Mouse (Mus musculus) liver, embryonic 13.5 days (tissue): Measurements from ENCODE around the gene Abcg5. TPM values are rescaled to one million over a fixed set of nuclear protein-coding genes. Genes with fewer than 3 reads are reported as not detected.
A peak's percentile ranks its signal among the peaks of the same experiment; 100 is the strongest.

ENCODE experiments used
- ATAC-seq: fragments of 200-750 bp; cut with Nextera tagmentation; 2 replicates; pipeline ENCODE4 v1.8.0; 2017; ENCODE audit warnings: low read depth, mild to moderate bottlenecking, moderate number of reproducible peaks, moderate library complexity
- DNase-seq: peaks from one replicate; pipeline ENCODE4 v3.0.0; 2022
- H3K27ac ChIP-seq: fragments of 300-500 bp; sonication (generic); 2 replicates; pipeline ENCODE4 v1.5.1; 2015; ENCODE audit warnings: moderate library complexity, mild to moderate bottlenecking, inconsistent platforms
- H3K27me3 ChIP-seq: fragments of 300-500 bp; sonication (generic); 2 replicates; pipeline ENCODE4 v1.6.1; 2015; ENCODE audit warnings: mild to moderate bottlenecking, inconsistent platforms
- H3K36me3 ChIP-seq: fragments of 300-500 bp; sonication (generic); 2 replicates; pipeline ENCODE4 v1.6.1; 2015; ENCODE audit warnings: mild to moderate bottlenecking, inconsistent platforms
- H3K4me1 ChIP-seq: fragments of 300-500 bp; sonication (generic); replicated peaks from 2 replicates; pipeline ENCODE4 v1.6.1; 2015; ENCODE audit warnings: inconsistent platforms
- H3K4me2 ChIP-seq: fragments of 300-500 bp; sonication (generic); 2 replicates; pipeline ENCODE4 v1.6.1; 2015; ENCODE audit warnings: inconsistent platforms, mild to moderate bottlenecking, moderate library complexity
- H3K4me3 ChIP-seq: fragments of 300-500 bp; sonication (generic); replicated peaks from 2 replicates; pipeline ENCODE4 v1.5.1; 2015; ENCODE audit warnings: mild to moderate bottlenecking, inconsistent platforms
- H3K9ac ChIP-seq: fragments of 300-500 bp; sonication (generic); 2 replicates; pipeline ENCODE4 v1.6.1; 2015; ENCODE audit warnings: mild to moderate bottlenecking, inconsistent platforms
- H3K9me3 ChIP-seq: fragments of 300-500 bp; sonication (generic); replicated peaks from 2 replicates; pipeline ENCODE4 v1.6.1; 2016; ENCODE audit warnings: inconsistent platforms
- WGBS: fragments of 180-500 bp; shearing (Covaris S2); methylation state at CpG from one replicate; pipeline ENCODE4 v1.1.7; 2015; ENCODE audit not compliant: insufficient replicate concordance; 5-methylcytosine and 5-hydroxymethylcytosine counted together
- polyA plus RNA-seq: library from polyadenylated mRNA; unstranded; fragments of >200 nt; fragmentation: Nextera tagmentation; extraction: Ambion mirVana; gene quantifications from 2 replicates; pipeline ENCODE4 v1.2.1, GENCODE M21; 2015

The Abcg5 gene
- polyA plus RNA-seq, 1 experiment from 2014 or later: 0.23 TPM

- Histone ChIP-seq H3K27ac (no peak overlapping the region), H3K4me1 (peaks cover 3% of the 10 kb centered on the region; the same call in 1 of the 2 replicates), H3K36me3 (peaks cover 61% of the 10 kb centered on the region), H3K4me2 (no peak overlapping the region), H3K9ac (no peak overlapping the region), H3K27me3 (no peaks in the 10 kb centered on the region), H3K9me3 (no peaks in the 10 kb centered on the region), H3K4me3 (no peak overlapping the region)
- 86% methylated on average over 18 of the region's 18 CpGs for WGBS
- DNase-seq: no peak
- no peak for ATAC-seq
These were observed 30.9 kb upstream of the Abcg5 start for GRCm38 (mm10) chr17:84713563-84714164.

- WGBS: 80% methylated on average over 17 of the region's 17 CpGs
- H3K4me3 ChIP-seq: no peak overlapping the region
- DNase-seq (no peak), ATAC-seq (no peak)
- H3K27ac ChIP-seq: no peak overlapping the region
- H3K4me2 ChIP-seq: no peak overlapping the region
- no peaks in the 10 kb centered on the region for H3K27me3 ChIP-seq
- H3K9me3 ChIP-seq: no peaks in the 10 kb centered on the region
- H3K36me3 ChIP-seq: peaks cover 75% of the 10 kb centered on the region
- H3K4me1 ChIP-seq: 0 out of 2 replicates have a peak, but pooled peaks cover 3% of the 10 kb centered on the region
- no peak overlapping the region for H3K9ac ChIP-seq
These were observed 26.6 kb upstream of the Abcg5 start for GRCm38 (mm10) chr17:84709403-84709851.

- WGBS: 78% methylated on average over 7 of the region's 7 CpGs
- Histone ChIP-seq H3K4me3 (no peak overlapping the region), H3K9ac (no peak overlapping the region), H3K4me2 (no peak overlapping the region), H3K27ac (no peak overlapping the region), H3K9me3 (no peaks in the 10 kb centered on the region), H3K27me3 (no peaks in the 10 kb centered on the region), H3K36me3 (peaks cover 77% of the 10 kb centered on the region), H3K4me1 (0 out of 2 replicates have a peak, but pooled peaks cover 3% of the 10 kb centered on the region)
- ATAC-seq (no peak), DNase-seq (no peak)
These were observed 26.0 kb upstream of the Abcg5 start for GRCm38 (mm10) chr17:84708818-84709217.

- 0 out of 2 replicates have a peak, but pooled peaks cover 3% of the 10 kb centered on the region for H3K4me1 ChIP-seq
- H3K9ac ChIP-seq: no peak overlapping the region
- no peaks in the 10 kb centered on the region for H3K9me3 ChIP-seq
- H3K4me2 ChIP-seq: no peak overlapping the region
- H3K4me3 ChIP-seq: no peak overlapping the region
- 0 out of 2 replicates have a peak, but pooled peaks have one; percentile 15 for ATAC-seq
- no peak for DNase-seq
- no peaks in the 10 kb centered on the region for H3K27me3 ChIP-seq
- H3K27ac ChIP-seq: no peak overlapping the region
- WGBS: 68% methylated on average over 4 of the region's 4 CpGs
- H3K36me3 ChIP-seq: peaks cover 73% of the 10 kb centered on the region
These were observed 24.6 kb upstream of the Abcg5 start for GRCm38 (mm10) chr17:84707407-84707806.

- Histone ChIP-seq H3K4me1 (0 out of 2 replicates have a peak, but pooled peaks cover 15% of the 10 kb centered on the region), H3K36me3 (peaks cover 7% of the 10 kb centered on the region), H3K27ac (no peak overlapping the region), H3K9me3 (no peaks in the 10 kb centered on the region), H3K27me3 (no peaks in the 10 kb centered on the region), H3K4me3 (no peak overlapping the region), H3K9ac (no peak overlapping the region), H3K4me2 (no peak overlapping the region)
- ATAC-seq (peak; percentile 46), DNase-seq (peak; percentile 36)
- 33% methylated on average over 5 of the region's 5 CpGs for WGBS
These were observed 15.9 kb upstream of the Abcg5 start for GRCm38 (mm10) chr17:84698727-84699126.

GRCm38 (mm10) chr17:84696537-84696936 lies 13.7 kb upstream of the Abcg5 start:
- WGBS: 64% methylated on average over 6 of the region's 6 CpGs
- no peak for DNase-seq
- no peaks in the 10 kb centered on the region for H3K9me3 ChIP-seq
- no peak overlapping the region for H3K4me2 ChIP-seq
- 0 out of 2 replicates have a peak, but pooled peaks cover 17% of the 10 kb centered on the region for H3K4me1 ChIP-seq
- no peaks in the 10 kb centered on the region for H3K36me3 ChIP-seq
- no peak overlapping the region for H3K4me3 ChIP-seq
- no peak for ATAC-seq
- H3K27me3 ChIP-seq: no peaks in the 10 kb centered on the region
- no peak overlapping the region for H3K27ac ChIP-seq
- H3K9ac ChIP-seq: no peak overlapping the region

- ATAC-seq (no peak), DNase-seq (no peak)
- Histone ChIP-seq H3K4me2 (no peak overlapping the region), H3K9me3 (no peaks in the 10 kb centered on the region), H3K9ac (no peak overlapping the region), H3K4me3 (no peak overlapping the region), H3K27me3 (no peaks in the 10 kb centered on the region), H3K4me1 (0 out of 2 replicates have a peak, but pooled peaks cover 8% of the 10 kb centered on the region), H3K36me3 (no peaks in the 10 kb centered on the region), H3K27ac (no peak overlapping the region)
- 41% methylated on average over 2 of the region's 2 CpGs for WGBS
These were observed 10.9 kb upstream of the Abcg5 start for GRCm38 (mm10) chr17:84693741-84694140.

GRCm38 (mm10) chr17:84690111-84690510 lies 7.3 kb upstream of the Abcg5 start:
- DNase-seq: no peak
- Histone ChIP-seq H3K36me3 (no peaks in the 10 kb centered on the region), H3K4me1 (0 out of 2 replicates have a peak, but pooled peaks cover 8% of the 10 kb centered on the region), H3K4me3 (no peak overlapping the region), H3K27ac (peak overlapping the region; percentile 4; the same call in 1 of the 2 replicates), H3K9ac (no peak overlapping the region), H3K9me3 (no peaks in the 10 kb centered on the region), H3K27me3 (no peaks in the 10 kb centered on the region), H3K4me2 (no peak overlapping the region)
- 66% methylated on average over 5 of the region's 5 CpGs for WGBS
- no peak for ATAC-seq

GRCm38 (mm10) chr17:84689316-84689715 lies 6.5 kb upstream of the Abcg5 start:
- Histone ChIP-seq H3K9me3 (no peaks in the 10 kb centered on the region), H3K4me2 (no peak overlapping the region), H3K27me3 (no peaks in the 10 kb centered on the region), H3K4me3 (no peak overlapping the region), H3K9ac (no peak overlapping the region), H3K27ac (peak overlapping the region; percentile 64), H3K4me1 (0 out of 2 replicates have a peak, but pooled peaks cover 6% of the 10 kb centered on the region), H3K36me3 (no peaks in the 10 kb centered on the region)
- ATAC-seq (peak; percentile 56; the same call in 1 of the 2 replicates), DNase-seq (no peak)
- 51% methylated on average over 5 of the region's 5 CpGs for WGBS

GRCm38 (mm10) chr17:84688834-84689233 lies 6.0 kb upstream of the Abcg5 start:
- 50% methylated on average over 11 of the region's 11 CpGs for WGBS
- no peak overlapping the region for H3K4me3 ChIP-seq
- H3K9me3 ChIP-seq: no peaks in the 10 kb centered on the region
- no peak overlapping the region for H3K27ac ChIP-seq
- 0 out of 2 replicates have a peak, but pooled peaks cover 5% of the 10 kb centered on the region for H3K4me1 ChIP-seq
- no peak for DNase-seq
- no peak overlapping the region for H3K9ac ChIP-seq
- H3K27me3 ChIP-seq: no peaks in the 10 kb centered on the region
- no peak overlapping the region for H3K4me2 ChIP-seq
- 0 out of 2 replicates have a peak, but pooled peaks have one; percentile 7 for ATAC-seq
- H3K36me3 ChIP-seq: no peaks in the 10 kb centered on the region

- DNase-seq: no peak
- Histone ChIP-seq H3K4me1 (peaks cover 7% of the 10 kb centered on the region), H3K9ac (no peak overlapping the region), H3K36me3 (no peaks in the 10 kb centered on the region), H3K4me3 (no peak overlapping the region), H3K27ac (no peak overlapping the region), H3K4me2 (no peak overlapping the region), H3K27me3 (no peaks in the 10 kb centered on the region), H3K9me3 (no peaks in the 10 kb centered on the region)
- WGBS: 69% methylated on average over 5 of the region's 5 CpGs
- ATAC-seq: no peak
These were observed 5.2 kb upstream of the Abcg5 start for GRCm38 (mm10) chr17:84687994-84688393.

GRCm38 (mm10) chr17:84685286-84685685 lies 2.5 kb upstream of the Abcg5 start:
- DNase-seq (no peak), ATAC-seq (no peak)
- Histone ChIP-seq H3K9ac (no peak overlapping the region), H3K27me3 (no peaks in the 10 kb centered on the region), H3K4me2 (no peak overlapping the region), H3K9me3 (no peaks in the 10 kb centered on the region), H3K27ac (no peak overlapping the region), H3K4me3 (no peak overlapping the region), H3K4me1 (peaks cover 4% of the 10 kb centered on the region), H3K36me3 (no peaks in the 10 kb centered on the region)
- 65% methylated on average over 4 of the region's 4 CpGs for WGBS
